Mouse (Mus musculus) neural tube, embryonic 14.5 days (tissue): ENCODE data around the gene Fbf1. TPM values are rescaled to one million over a fixed set of nuclear protein-coding genes. Genes with fewer than 3 reads are reported as not detected.

ENCODE experiments used
- ATAC-seq: fragments of 200-750 bp; cut with Nextera tagmentation; 2 replicates; pipeline ENCODE4 v1.8.0; 2017; ENCODE audit warnings: low read depth, mild to moderate bottlenecking, moderate TSS enrichment, moderate library complexity
- H3K27ac ChIP-seq: fragments of 300-500 bp; sonication (generic); 2 replicates; pipeline ENCODE4 v1.5.1; 2014; ENCODE audit warnings: low read depth, mild to moderate bottlenecking, control low read depth, low read length, moderate library complexity, mixed read lengths
- H3K27me3 ChIP-seq: fragments of 300-500 bp; sonication (generic); 2 replicates; pipeline ENCODE4 v1.6.1; 2014; ENCODE audit warnings: low read length; ENCODE audit not compliant: control insufficient read depth, insufficient read depth
- H3K36me3 ChIP-seq: fragments of 300-500 bp; sonication (generic); 2 replicates; pipeline ENCODE4 v1.6.1; 2014; ENCODE audit warnings: low read length, mixed read lengths; ENCODE audit not compliant: control insufficient read depth, insufficient read depth
- H3K4me1 ChIP-seq: fragments of 300-500 bp; sonication (generic); 2 replicates; pipeline ENCODE4 v1.6.1; 2014; ENCODE audit warnings: low read length; ENCODE audit not compliant: control insufficient read depth, insufficient read depth
- H3K4me2 ChIP-seq: fragments of 300-500 bp; sonication (generic); 2 replicates; pipeline ENCODE4 v1.6.1; 2014; ENCODE audit warnings: mild to moderate bottlenecking, low read depth, low read length, control low read depth
- H3K4me3 ChIP-seq: fragments of 300-500 bp; sonication (generic); 2 replicates; pipeline ENCODE4 v1.5.1; 2014; ENCODE audit warnings: low read depth, low read length, control low read depth, mixed read lengths
- H3K9ac ChIP-seq: fragments of 300-500 bp; sonication (generic); replicated peaks from 2 replicates; pipeline ENCODE4 v1.6.1; 2014; ENCODE audit warnings: low read depth, mild to moderate bottlenecking, control low read depth, low read length, mixed read lengths
- H3K9me3 ChIP-seq: fragments of 300-500 bp; sonication (generic); 2 replicates; pipeline ENCODE4 v1.6.1; 2016; ENCODE audit warnings: low read length; ENCODE audit not compliant: control insufficient read depth
- WGBS: fragments of 180-500 bp; shearing (Covaris S2); extraction: QIAGEN DNeasy Blood & Tissue Kit; methylation state at CpG from one replicate; pipeline ENCODE4 v1.1.7; 2014; 5-methylcytosine and 5-hydroxymethylcytosine counted together
- polyA plus RNA-seq: library from polyadenylated mRNA; unstranded; fragments of >200 nt; fragmentation: Nextera tagmentation; extraction: Ambion mirVana; gene quantifications from 2 replicates; pipeline ENCODE4 v1.2.1, GENCODE M21; 2014

The Fbf1 gene
- polyA plus RNA-seq, 1 experiment from 2014 or later, result 42.2 TPM

DNA sequence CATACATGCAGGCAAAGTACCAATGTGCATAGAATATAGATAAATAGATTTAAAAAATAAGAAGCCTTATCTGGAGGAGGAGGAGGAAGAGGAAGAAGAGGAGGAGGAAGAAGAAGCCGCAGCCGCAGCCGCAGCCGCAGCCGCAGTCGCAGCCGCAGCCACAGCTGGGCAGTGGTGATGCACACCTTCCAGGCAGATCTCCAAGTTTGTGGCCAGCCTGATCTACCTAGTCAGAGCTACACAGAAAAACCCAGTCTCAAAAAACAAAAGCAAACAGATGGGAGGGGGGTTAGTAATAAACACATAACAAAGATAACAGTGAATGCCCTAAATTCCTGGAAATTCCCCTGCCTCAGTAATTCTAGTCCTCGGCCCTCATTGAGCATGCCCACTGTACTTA is 26.7 kb upstream of the Fbf1 start:
- no peak for ATAC-seq
- 94% methylated on average over 8 of the region's 8 CpGs for WGBS
- no peaks in the 10 kb centered on the region for H3K27me3 ChIP-seq
- H3K9me3 ChIP-seq, result no peaks in the 10 kb centered on the region
- peaks cover 13% of the 10 kb centered on the region for H3K4me1 ChIP-seq
- no peak overlapping the region for H3K4me2 ChIP-seq
- no peak overlapping the region for H3K27ac ChIP-seq
- H3K4me3 ChIP-seq, result no peak overlapping the region
- H3K36me3 ChIP-seq, result 0 out of 2 replicates have a peak, but pooled peaks cover 8% of the 10 kb centered on the region
- H3K9ac ChIP-seq, result no peak overlapping the region

DNA sequence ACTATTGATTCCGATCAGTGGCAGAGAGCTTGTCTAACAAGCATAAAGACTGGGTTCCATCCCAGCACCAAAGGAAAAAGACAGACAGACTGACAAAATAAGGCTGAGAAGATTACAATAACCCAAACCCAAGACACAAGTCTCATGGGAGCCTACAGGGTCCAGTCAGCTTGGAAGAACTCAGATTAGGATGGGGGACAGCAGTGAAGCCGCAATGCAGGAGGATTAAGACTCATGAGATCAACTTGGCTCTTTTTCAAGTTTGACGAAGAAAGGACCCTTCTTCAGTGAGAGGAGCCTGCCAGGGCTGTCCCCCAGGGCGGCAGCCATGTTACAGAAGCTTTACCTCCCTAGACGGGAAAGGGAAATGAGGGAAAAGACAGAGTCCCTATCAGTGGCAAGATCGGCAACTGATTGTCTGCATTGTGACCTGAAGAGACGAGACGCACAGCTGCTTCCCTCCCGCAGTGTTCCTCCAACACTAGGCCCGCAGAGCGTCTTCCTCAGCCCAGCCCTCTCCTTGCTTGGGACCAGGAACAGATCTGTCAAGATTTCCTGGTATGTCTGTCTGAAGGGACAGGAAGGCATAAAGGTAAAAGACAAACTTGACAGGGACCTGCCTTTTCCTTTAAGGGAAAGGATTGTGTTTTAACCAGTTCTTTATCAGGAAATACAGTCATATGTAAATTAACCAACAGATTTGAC is 19.4 kb upstream of the Fbf1 start:
- Histone ChIP-seq H3K9ac (no peak overlapping the region), H3K36me3 (peaks cover 32% of the 10 kb centered on the region), H3K9me3 (no peaks in the 10 kb centered on the region), H3K4me2 (no peak overlapping the region), H3K27me3 (no peaks in the 10 kb centered on the region), H3K27ac (0 out of 2 replicates have a peak overlapping the region, but pooled peaks have one; percentile 5), H3K4me3 (no peak overlapping the region), H3K4me1 (no peaks in the 10 kb centered on the region)
- no peak for ATAC-seq
- 47% methylated on average over 11 of the region's 11 CpGs for WGBS

DNA sequence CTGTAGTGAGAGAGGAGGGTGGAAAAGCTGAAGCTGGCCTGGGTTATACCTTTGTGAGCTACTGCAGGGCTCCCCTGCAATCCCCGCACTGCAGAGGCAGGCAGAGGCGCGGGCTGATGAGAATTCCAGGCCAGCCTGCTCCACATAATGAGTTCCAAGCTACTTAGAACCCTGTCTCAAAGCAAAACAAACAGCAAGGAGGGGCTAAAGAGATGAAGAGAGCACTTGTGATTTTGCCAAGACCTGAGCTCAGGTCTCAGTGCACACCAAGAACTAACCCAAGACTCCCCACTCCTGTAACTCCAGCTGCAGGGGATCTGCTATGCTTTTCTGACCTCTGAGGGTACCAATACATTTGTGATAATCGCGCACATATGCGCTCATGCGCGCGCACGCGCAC is 18.4 kb upstream of the Fbf1 start:
- H3K4me1 ChIP-seq, result no peaks in the 10 kb centered on the region
- no peaks in the 10 kb centered on the region for H3K27me3 ChIP-seq
- H3K36me3 ChIP-seq, result peaks cover 32% of the 10 kb centered on the region
- 94% methylated on average over 11 of the region's 11 CpGs for WGBS
- no peaks in the 10 kb centered on the region for H3K9me3 ChIP-seq
- H3K9ac ChIP-seq, result no peak overlapping the region
- no peak overlapping the region for H3K4me2 ChIP-seq
- H3K27ac ChIP-seq, result no peak overlapping the region
- no peak overlapping the region for H3K4me3 ChIP-seq
- no peak for ATAC-seq

DNA sequence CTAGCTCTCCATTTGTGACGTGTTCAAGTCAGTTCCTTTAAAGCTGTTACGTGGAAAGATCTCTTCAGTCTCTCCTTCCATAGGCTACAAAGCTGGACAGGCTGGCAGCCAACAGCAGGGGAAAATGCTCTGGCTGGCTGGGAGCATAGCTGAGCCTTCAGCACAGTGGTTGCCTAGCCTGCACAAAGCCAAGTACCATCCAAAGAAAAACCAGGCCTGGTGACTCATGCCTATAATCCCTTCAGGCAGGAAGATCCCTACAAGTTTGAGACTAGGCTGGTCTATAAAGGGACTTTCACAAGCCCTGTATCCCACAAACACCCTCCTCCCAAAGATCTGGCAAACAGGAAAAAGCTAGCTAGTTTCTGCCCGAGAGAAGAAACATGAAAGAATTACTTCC is 17.9 kb upstream of the Fbf1 start:
- Histone ChIP-seq H3K4me1 (no peaks in the 10 kb centered on the region), H3K9ac (no peak overlapping the region), H3K27me3 (no peaks in the 10 kb centered on the region), H3K27ac (no peak overlapping the region), H3K4me3 (no peak overlapping the region), H3K4me2 (no peak overlapping the region), H3K9me3 (no peaks in the 10 kb centered on the region), H3K36me3 (peaks cover 32% of the 10 kb centered on the region)
- no peak for ATAC-seq
- WGBS, result 87% methylated on average over 3 of the region's 3 CpGs

DNA sequence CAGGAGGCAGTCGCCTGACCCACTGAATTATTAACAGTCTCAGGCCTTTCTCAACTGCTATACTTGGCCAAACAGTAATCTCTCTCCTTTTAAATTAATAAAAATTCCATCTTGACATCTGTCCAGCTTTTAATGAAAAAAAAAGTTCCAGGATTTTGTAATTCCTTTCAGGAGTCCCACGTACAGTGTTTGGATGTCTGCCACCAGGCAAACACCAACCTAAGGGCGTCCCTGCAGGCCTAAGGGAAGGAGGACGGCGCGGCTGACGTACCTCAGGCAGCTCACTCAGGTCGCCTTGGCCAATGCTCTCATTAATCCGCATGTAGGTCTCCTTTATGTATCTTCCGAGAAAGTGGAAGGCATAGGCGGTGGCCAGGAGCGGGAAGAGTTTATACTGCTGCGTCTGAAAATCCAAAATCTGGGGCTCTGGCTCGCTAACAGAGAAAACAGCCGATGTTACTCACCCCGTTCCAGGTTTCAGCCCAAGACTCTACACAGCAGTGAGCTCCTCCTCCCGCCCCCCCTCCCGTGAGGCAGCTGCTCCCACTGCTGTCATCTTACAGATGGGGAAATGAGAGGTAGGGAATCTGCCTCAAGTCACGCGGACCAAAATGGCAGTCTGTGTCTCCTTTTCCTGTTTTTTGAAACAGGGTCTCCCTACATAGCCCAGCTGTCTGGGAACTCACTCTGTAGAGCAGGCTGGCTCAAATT is 10.6 kb upstream of the Fbf1 start:
- peaks cover 61% of the 10 kb centered on the region for H3K36me3 ChIP-seq
- no peaks in the 10 kb centered on the region for H3K9me3 ChIP-seq
- ATAC-seq, result no peak
- WGBS, result 90% methylated on average over 20 of the region's 20 CpGs
- H3K9ac ChIP-seq, result no peak overlapping the region
- no peak overlapping the region for H3K27ac ChIP-seq
- H3K27me3 ChIP-seq, result no peaks in the 10 kb centered on the region
- H3K4me3 ChIP-seq, result no peak overlapping the region
- H3K4me2 ChIP-seq, result no peak overlapping the region
- no peaks in the 10 kb centered on the region for H3K4me1 ChIP-seq

DNA sequence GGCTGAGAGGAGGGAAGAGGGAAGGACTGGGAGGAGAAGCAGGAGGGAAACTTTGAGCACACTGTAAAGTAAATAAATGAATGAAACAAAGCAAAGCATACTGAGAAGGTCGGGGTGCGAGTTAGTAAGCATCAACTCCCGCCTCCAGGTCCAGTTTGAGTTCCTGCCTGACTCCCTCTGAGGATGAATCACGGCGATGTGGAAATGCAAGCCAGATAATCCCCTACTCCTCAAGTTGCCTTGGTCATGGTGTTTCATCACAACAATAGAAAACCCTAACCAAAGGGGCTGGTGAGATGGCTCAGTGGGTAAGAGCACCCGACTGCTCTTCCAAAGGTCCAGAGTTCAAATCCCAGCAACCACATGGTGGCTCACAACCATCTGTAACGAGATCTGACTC is 8.0 kb upstream of the Fbf1 start:
- Histone ChIP-seq H3K4me3 (no peak overlapping the region), H3K9ac (no peak overlapping the region), H3K36me3 (peaks cover 75% of the 10 kb centered on the region), H3K9me3 (no peaks in the 10 kb centered on the region), H3K4me2 (no peak overlapping the region), H3K4me1 (no peaks in the 10 kb centered on the region), H3K27me3 (no peaks in the 10 kb centered on the region), H3K27ac (no peak overlapping the region)
- ATAC-seq, result no peak
- 95% methylated on average over 7 of the region's 7 CpGs for WGBS

DNA sequence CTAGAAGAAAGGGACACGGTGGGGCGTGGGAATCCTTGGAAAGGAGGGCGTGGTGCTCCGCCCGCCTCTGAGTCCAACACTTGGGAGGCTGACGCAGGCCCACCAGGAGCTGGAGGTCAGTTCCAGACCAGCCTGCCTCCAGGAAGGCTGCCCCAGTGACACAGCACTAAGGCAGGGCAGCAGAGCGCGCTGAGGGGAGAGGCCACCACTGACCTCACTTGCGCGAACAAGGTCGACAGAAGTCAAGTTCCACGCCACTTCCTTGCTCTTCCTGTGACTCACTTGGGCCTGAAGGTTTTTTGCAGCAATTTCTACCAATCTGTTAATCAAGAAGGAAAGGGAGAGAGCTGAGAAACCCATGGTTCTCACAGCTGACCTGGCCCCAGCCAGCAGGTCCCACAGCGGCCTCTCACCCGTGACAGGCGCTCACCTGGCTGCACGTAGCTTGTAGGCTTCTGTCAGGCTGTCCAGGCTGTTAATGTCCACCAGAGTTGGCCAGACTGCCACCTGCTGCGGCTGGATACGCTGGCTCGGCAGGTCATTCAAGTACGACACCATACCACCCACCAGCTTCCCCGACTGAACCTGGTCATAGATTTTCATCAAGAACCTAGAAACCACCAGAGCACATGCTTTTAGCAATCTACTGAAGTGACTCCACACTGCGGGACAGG is 6.9 kb upstream of the Fbf1 start:
- no peak for ATAC-seq
- no peak overlapping the region for H3K4me2 ChIP-seq
- H3K9me3 ChIP-seq, result no peaks in the 10 kb centered on the region
- WGBS, result 94% methylated on average over 22 of the region's 22 CpGs
- H3K4me3 ChIP-seq, result no peak overlapping the region
- no peaks in the 10 kb centered on the region for H3K27me3 ChIP-seq
- no peak overlapping the region for H3K27ac ChIP-seq
- peaks cover 69% of the 10 kb centered on the region for H3K36me3 ChIP-seq
- no peak overlapping the region for H3K9ac ChIP-seq
- H3K4me1 ChIP-seq, result no peaks in the 10 kb centered on the region

DNA sequence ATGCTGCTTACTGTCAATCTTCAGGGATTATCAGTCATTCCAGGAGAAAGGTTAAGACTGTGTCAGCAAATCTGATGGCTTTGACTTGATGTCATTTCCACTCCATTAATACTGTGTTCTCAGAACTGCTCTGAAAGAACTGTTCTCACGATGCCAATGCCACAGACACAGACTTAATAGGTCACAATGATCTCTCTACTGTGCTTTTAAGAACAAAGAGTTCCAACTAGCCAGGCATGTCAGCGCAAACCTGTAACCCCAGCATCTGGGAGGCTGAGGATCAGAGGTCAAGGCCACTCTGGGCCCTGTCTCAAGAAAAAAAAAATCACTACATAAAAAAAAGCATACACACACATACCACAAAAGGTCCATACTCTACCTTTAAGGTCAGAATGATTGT is 4.0 kb upstream of the Fbf1 start:
- WGBS, result 84% methylated on average over 2 of the region's 2 CpGs
- H3K4me3 ChIP-seq, result no peak overlapping the region
- peaks cover 6% of the 10 kb centered on the region for H3K4me1 ChIP-seq
- ATAC-seq, result no peak
- no peak overlapping the region for H3K9ac ChIP-seq
- no peaks in the 10 kb centered on the region for H3K27me3 ChIP-seq
- peaks cover 47% of the 10 kb centered on the region for H3K36me3 ChIP-seq
- no peak overlapping the region for H3K4me2 ChIP-seq
- H3K9me3 ChIP-seq, result no peaks in the 10 kb centered on the region
- no peak overlapping the region for H3K27ac ChIP-seq
